Mouse (Mus musculus): Measurements from ENCODE around the gene Gm21637.
"Not testable (repeated sequence)": the region's sequence is repeated elsewhere in the genome, so short reads cannot be mapped to it uniquely, and the experiment has no call there.

The Gm21637 gene

GRCm38 (mm10) chrX:31961744-31962143, at the start of gene Gm21637:
Gene Gm21637 (plus strand): TSS chrX:31962044.
- DNase-seq, result not testable (repeated sequence)
